Mouse (Mus musculus): ENCODE data around the gene Cenpi.
"Not testable (repeated sequence)": the region's sequence is repeated elsewhere in the genome, so short reads cannot be mapped to it uniquely, and the experiment has no call there.

The Cenpi gene

GRCm38 (mm10) chrX:134307534-134308274 is at the start of gene Cenpi:
Gene Cenpi (plus strand): TSS chrX:134308084.
- in situ Hi-C loops (cut with MboI): no loop called here

GRCm38 (mm10) chrX:134261191-134261590 is 46.7 kb upstream of the Cenpi start:
- in situ Hi-C loops (cut with MboI): no loop called here

DNA sequence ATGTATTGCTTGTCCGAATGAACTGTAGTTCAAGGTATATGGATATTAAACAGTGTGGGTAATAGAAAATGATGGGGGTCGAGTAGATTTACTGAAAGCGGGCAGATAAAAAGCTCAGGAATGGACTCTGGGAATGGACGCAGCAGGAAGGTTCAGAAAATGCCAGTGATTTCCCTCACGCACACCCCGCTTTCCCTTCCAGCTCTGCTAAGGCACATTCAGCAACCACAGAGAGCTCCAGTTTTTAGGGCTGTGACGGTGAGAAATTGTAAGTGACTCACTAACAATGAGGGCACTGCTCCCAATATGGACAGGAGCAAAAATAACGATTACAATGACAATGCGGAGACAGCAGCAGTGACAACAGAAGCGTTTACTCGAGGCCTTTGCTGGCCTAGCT is 45.8 kb upstream of the Cenpi start:
- in situ Hi-C loops (cut with MboI): no loop called here

GRCm38 (mm10) chrX:134275715-134276114 is 32.2 kb upstream of the Cenpi start:
- in situ Hi-C loops (cut with MboI): no loop called here

- in situ Hi-C loops (cut with MboI): no loop called here
Measured at GRCm38 (mm10) chrX:134276275-134277160, 31.4 kb upstream of the Cenpi start, which contains the start of gene Trmt2b. Gene Trmt2b (minus strand): TSS chrX:134276984.

GRCm38 (mm10) chrX:134280531-134280930 is 27.4 kb upstream of the Cenpi start:
- in situ Hi-C loops (cut with MboI): no loop called here

GRCm38 (mm10) chrX:134285102-134285501 is 22.8 kb upstream of the Cenpi start:
- in situ Hi-C loops (cut with MboI): no loop called here

DNA sequence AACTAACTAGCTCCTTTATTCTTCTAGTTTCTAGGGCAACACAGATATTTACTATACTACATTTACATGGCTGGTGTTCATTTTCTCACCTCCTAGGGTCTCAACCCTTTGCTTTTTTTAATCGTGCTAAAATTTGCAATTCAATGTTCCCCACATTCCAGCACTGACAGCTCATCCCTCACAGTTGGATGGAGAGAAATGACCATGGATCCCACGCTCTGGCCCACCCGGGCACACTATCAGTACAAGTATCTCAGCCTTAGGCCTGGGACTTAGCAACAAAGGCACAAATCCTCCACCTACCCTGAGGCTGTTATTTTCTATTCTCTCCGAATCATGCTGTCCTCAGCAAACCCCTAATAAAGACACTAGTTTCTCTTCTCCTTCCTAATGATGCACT is 22.1 kb upstream of the Cenpi start:
- in situ Hi-C loops (cut with MboI): no loop called here

DNA sequence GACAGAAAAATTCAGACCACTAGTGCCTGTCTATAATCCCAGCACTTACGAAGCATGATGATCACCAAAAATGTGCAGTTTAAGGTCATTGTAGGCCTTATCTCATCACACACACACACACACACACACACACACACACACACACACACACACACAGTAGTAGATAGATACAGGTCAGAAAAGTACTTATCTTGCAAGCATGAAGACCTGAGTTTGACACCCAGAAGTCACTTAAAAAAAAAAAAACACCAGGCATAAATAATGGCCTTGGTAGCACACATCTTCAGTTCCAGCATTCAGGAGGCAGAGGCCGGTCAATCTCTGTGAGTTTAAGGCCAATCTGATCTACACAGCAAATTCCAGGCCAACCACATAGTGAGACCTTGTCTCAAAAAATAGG is 20.6 kb upstream of the Cenpi start:
- in situ Hi-C loops (cut with MboI): no loop called here

- in situ Hi-C loops (cut with MboI): no loop called here
Measured at GRCm38 (mm10) chrX:134296301-134296700, 11.6 kb upstream of the Cenpi start.

DNA sequence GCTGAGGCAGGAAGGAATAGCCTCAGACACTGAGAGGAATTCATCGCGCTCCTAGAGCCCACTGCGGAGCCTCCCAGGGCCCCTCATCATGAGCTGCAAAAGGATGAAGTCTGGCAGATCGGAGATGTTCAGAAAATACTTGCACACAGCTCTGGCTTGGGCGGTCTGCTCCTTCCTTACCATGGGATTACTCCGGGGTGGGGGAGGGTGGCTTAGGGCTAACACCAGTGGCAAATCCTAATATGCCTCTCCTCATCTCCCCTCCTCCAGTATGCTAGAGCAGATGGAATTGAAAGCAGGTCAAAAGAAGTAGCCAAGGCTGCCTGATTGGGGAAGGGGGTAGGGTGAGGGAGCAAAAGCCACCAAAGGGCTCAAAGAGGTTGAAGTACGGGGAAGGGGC is 11.1 kb upstream of the Cenpi start:
- in situ Hi-C loops (cut with MboI): no loop called here

DNA sequence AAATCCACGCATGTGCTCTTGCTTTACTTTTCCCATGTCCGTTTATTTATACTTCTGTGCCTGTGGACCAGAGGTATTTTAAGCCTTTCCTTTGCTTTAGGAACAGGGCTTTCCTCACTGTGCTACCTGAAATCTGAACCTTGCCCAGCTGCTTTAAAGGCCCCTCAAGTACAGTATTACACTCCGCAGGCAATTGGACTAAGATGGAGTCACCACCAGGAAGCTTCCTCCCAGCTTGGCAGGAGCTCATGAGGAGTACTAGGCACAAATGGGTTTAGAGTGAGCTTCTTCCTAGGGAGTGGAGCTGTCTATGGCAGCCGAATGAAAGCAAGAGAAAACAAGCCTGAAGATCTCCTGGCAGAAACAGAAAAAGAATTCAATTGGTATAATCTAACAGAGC is 10.7 kb upstream of the Cenpi start:
- in situ Hi-C loops (cut with MboI): no loop called here

GRCm38 (mm10) chrX:134300219-134300618 is 7.7 kb upstream of the Cenpi start:
- in situ Hi-C loops (cut with MboI): no loop called here

GRCm38 (mm10) chrX:134303287-134303686 is 4.6 kb upstream of the Cenpi start:
- in situ Hi-C loops (cut with MboI): no loop called here

GRCm38 (mm10) chrX:134308275-134308634 is 371 bp downstream of the Cenpi start:
- in situ Hi-C loops (cut with MboI): no loop called here

DNA sequence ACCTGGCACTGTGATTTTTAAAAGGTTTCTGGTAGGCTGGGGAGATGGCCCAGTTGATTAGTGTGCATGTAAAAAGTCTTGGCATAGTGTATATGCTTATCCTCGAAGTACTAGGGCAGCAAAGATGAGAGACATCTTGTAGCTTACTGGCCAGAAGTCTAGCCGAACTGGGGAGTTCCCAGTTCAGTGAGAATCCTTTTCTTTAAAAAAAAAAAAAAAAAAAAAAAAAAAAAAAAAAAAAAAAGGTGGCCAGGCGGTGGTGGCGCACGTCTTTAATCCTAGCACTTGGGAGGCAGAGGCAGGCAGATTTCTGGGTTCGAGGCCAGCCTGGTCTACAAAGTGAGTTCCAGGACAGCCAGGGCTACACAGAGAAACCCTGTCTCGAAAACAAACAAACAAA is 3.3 kb downstream of the Cenpi start:
- in situ Hi-C loops (cut with MboI): not testable (repeated sequence)

GRCm38 (mm10) chrX:134319153-134319932 is 11.5 kb downstream of the Cenpi start:
- in situ Hi-C loops (cut with MboI): no loop called here

- in situ Hi-C loops (cut with MboI): no loop called here
Measured at GRCm38 (mm10) chrX:134333280-134333679, 25.4 kb downstream of the Cenpi start.

DNA sequence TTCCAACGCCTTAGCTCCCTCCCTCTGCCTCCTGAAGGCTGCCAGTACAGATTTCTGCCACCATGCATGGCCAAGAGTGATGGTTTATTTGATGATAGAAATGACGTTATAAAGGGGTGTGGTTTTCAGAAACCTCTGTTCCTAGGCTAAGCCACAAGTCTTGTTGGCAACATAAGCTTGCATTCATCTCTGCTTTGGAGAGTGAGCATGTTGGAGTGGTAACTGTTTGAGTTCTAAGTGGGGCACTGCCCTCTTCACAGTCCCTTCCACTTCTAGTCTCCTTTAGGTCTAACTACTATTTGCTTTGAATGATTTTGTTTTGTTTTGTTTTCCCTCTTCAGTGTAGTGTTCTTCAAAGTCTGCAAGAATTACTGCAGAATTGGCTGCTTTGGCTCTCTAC is 34.9 kb downstream of the Cenpi start:
- in situ Hi-C loops (cut with MboI): no loop called here

- in situ Hi-C loops (cut with MboI): no loop called here
Measured at GRCm38 (mm10) chrX:134350205-134350604, 42.3 kb downstream of the Cenpi start.

DNA sequence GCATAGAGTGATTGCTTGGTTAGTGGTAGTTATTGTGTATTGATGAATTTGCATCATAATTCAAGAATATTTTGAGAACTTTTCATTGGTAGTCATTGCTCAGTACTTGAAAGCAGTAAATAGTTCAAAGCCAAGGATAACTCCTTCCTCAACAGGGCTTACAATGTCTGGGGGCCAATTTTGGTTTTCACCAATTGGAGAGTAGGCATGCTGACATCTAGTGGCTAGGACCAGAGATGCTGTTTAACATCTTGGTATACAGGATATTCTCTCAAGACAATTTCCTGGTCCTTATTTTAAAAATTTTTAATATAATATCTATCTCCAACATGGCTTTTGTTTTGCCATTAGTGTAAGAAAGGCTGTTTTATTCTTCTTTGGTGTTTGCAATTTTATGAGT is 46.0 kb downstream of the Cenpi start:
- in situ Hi-C loops (cut with MboI): no loop called here

DNA sequence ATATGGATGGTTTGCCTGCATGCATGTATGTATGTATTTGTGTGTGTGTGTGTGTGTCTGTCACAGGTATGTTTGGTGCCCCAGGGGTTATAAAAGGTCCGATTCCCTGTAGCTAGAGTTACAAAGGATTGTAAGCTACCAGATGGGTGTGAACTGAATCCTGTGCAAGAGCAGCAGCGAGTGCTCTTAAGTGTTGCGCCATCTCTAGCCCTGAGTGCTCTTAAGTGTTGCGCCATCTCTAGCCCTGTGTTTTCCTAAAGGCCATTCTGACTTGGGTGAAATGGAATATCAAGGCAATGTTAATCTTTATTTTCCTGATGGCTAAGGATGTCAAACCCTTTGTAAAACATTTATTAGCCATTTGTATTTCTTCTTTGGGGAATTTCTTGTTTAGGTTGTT is 51.5 kb downstream of the Cenpi start:
- in situ Hi-C loops (cut with MboI): no loop called here

Data from mature B cell (primary cell).